Mouse (Mus musculus): ENCODE results near the gene Saa4.

DNA sequence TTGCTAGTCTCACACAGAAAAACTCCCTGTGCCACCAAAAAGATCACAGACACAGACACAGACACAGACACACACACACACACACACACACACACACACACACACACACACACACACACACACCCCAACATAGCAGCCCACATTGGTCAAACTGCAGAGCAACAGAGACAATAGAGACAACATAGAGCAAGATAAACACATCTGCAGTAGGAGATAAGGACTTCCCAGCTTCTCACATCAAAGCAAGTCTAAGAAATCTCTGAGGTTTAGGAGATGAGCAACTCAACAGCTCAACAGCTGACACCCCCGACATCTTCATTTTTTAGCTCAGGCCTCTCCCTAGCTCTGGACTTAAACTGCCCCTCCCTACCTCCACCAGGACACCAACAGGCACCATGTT, 35.6 kb downstream of the Saa4 start:
- TF ChIP-seq CTCF (IDR thresholded peaks at IDR 0.05; ENCODE audit: control insufficient read depth, insufficient read depth, insufficient read length) (no peak), USF1 (IDR thresholded peaks at IDR 0.05; ENCODE audit: low read depth) (no peak), MYOD1 (IDR thresholded peaks at IDR 0.05; ENCODE audit: control insufficient read depth, insufficient read length, low read depth) (no peak), MAX (IDR thresholded peaks at IDR 0.05) (no peak), FOSL1 (IDR thresholded peaks at IDR 0.05; ENCODE audit: insufficient read depth, low read length, poor library complexity, severe bottlenecking) (no peak)

Data from C2C12 (cell line).